Mouse (Mus musculus): ENCODE results near the gene Rab3ip. TPM values are rescaled to one million over a fixed set of nuclear protein-coding genes. Genes with fewer than 3 reads are reported as not detected.

The Rab3ip gene
- total and polyA plus RNA-seq, 3 experiments = 15.2 to 23.2 TPM; not detected in 1

DNA sequence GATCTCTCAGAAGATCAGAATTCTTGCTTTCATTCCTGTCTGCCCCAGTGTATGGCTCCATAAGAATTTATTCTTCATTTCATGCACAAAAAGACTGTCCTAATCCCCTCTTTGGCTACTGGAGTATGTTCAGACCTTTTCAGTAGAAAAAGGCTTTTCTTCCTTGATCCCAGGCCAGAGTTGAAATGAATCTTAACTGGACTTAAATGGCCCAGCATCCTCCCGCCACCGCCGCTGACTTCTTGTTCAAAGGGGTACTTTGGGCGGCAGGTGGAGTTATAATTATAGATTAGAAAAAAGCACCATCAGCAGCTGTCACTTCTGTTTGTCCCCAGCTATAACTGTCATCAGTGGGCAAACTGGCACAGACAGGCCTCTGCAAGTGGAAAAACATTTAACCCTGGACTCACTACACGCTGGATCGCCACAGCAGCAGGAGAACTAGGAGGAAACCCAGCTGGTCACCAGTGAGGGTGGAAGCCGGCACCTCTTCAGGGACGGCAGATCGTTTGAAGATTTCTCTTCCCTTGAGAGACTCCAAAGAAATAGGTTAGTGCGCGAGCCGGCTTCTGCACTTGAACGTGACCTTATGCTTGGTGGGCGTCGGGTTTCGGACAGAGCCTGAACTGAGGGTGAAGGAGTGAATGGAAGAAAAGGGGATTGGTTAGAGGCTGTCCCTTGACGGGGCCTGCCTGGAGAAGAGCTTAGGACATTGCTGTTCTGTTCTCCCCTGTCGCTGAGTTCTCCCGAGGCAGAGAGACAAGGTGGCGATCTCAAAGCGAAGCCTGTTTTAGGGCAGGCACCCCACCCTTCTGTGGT is 35.9 kb upstream of the Rab3ip start, which contains the start of gene Best3:
Gene Best3 (plus strand): TSS at position 51 of the 819 bp plus-strand sequence.
- Histone ChIP-seq H3K27me3 (ENCODE audit: control insufficient read depth in 1 of 2, insufficient read depth in 2 of 2, low read length in 2 of 2) (peaks cover 2 to 4% of the 10 kb centered on the region in 2 experiments; a peak in 2 of 4 replicates), H3K36me3 (ENCODE audit: control insufficient read depth in 1 of 2, insufficient read depth in 2 of 2, low read length in 2 of 2) (no peaks in the 10 kb centered on the region), H3K27ac (ENCODE audit: control insufficient read depth, low read depth, low read length) (no peak within 1 kb of the TSS), H3K4me3 (ENCODE audit: control insufficient read depth in 1 of 2, insufficient read depth in 1 of 2, low read depth in 2 of 2, low read length in 2 of 2) (no peak within 1 kb of the TSS), H3K4me1 (ENCODE audit: control insufficient read depth in 1 of 2, insufficient read depth in 2 of 2, low read length in 2 of 2) (no peaks in the 10 kb centered on the region), H3K9ac (ENCODE audit: control insufficient read depth, low read depth, low read length, poor library complexity, severe bottlenecking) (no peak within 1 kb of the TSS), H3K79me2 (ENCODE audit: control insufficient read depth, insufficient read depth, low read length, poor library complexity) (no peaks in the 10 kb centered on the region), H3K9me3 (replicated peaks; ENCODE audit: insufficient read depth, low read length) (no peaks in the 10 kb centered on the region)
- DNase-seq (ENCODE audit: low read depth, low spot score) = no peak
- TF ChIP-seq TCF12 (IDR thresholded peaks at IDR 0.05; ENCODE audit: low read depth, low read length) (no peak), ZMIZ1 (IDR thresholded peaks at IDR 0.05; ENCODE audit: low read depth, low read length) (no peak), JUND (IDR thresholded peaks at IDR 0.05; ENCODE audit: low read depth, low read length) (no peak), CHD2 (IDR thresholded peaks at IDR 0.05; ENCODE audit: low read length) (no peak), ZKSCAN1 (IDR thresholded peaks at IDR 0.05; ENCODE audit: low read depth, low read length) (no peak), MXI1 (IDR thresholded peaks at IDR 0.05; ENCODE audit: low read depth, low read length) (no peak), E2F4 (IDR thresholded peaks at IDR 0.05; ENCODE audit: borderline replicate concordance, low read depth, low read length) (no peak), ZNF384 (IDR thresholded peaks at IDR 0.05; ENCODE audit: low read depth, low read length) (no peak), UBTF (IDR thresholded peaks at IDR 0.05; ENCODE audit: borderline replicate concordance, insufficient read depth, low read depth, low read length) (no peak), EP300 (IDR thresholded peaks at IDR 0.05; ENCODE audit: low read depth in 1 of 2, low read length in 2 of 2) (no peak), MYC (IDR thresholded peaks at IDR 0.05; ENCODE audit: low read depth, low read length) (no peak)

DNA sequence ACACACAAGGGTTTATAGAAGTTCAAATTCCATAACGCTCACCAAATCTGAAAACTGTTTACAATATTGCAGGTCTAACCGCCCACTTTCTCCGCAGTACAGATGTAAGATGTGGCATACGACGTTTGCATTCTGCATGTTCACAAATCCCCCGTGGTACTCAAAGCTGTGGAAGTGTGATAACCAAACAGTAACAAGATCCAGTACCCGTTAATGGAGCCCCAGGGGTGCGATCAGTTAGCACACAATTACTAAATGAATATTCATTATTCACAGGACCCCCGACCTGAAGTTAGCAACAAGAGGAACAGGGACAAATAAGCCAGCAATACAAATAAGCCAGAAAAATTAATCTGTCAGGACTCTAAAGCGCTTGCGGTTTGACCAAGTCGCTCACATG is 34.3 kb upstream of the Rab3ip start:
- no peaks in the 10 kb centered on the region for H3K4me1 ChIP-seq (ENCODE audit: control insufficient read depth in 1 of 2, insufficient read depth in 2 of 2, low read length in 2 of 2)
- H3K36me3 ChIP-seq (ENCODE audit: control insufficient read depth in 1 of 2, insufficient read depth in 2 of 2, low read length in 2 of 2) = no peaks in the 10 kb centered on the region
- H3K9me3 ChIP-seq (replicated peaks; ENCODE audit: insufficient read depth, low read length) = no peaks in the 10 kb centered on the region
- H3K27me3 ChIP-seq (ENCODE audit: control insufficient read depth in 1 of 2, insufficient read depth in 2 of 2, low read length in 2 of 2) = peaks cover 2 to 4% of the 10 kb centered on the region in 2 experiments; a peak in 2 of 4 replicates
- no peak overlapping the region for H3K4me3 ChIP-seq (ENCODE audit: control insufficient read depth in 1 of 2, insufficient read depth in 1 of 2, low read depth in 2 of 2, low read length in 2 of 2)
- TF ChIP-seq MYB (IDR thresholded peaks at IDR 0.05; ENCODE audit: low read depth, low read length) = no peak
- no peak for TF ChIP-seq GATA1 (IDR thresholded peaks at IDR 0.05; ENCODE audit: low read depth, low read length)
- TF ChIP-seq BHLHE40 (IDR thresholded peaks at IDR 0.05; ENCODE audit: borderline replicate concordance, low read depth, low read length) = no peak
- TF ChIP-seq MAFK (IDR thresholded peaks at IDR 0.05; ENCODE audit: borderline replicate concordance, low read depth, low read length) = no peak
- no peak for TF ChIP-seq POLR2A (IDR thresholded peaks at IDR 0.05; ENCODE audit: control insufficient read depth in 1 of 2, insufficient read depth in 1 of 2, low read depth in 1 of 2, low read length in 2 of 2, poor library complexity in 1 of 2)
- TF ChIP-seq TAL1 (IDR thresholded peaks at IDR 0.05; ENCODE audit: low read length) = no peak
- no peak for TF ChIP-seq USF2 (IDR thresholded peaks at IDR 0.05; ENCODE audit: borderline replicate concordance in 1 of 2, insufficient read depth in 1 of 2, low read depth in 1 of 2, low read length in 2 of 2)
- no peak for TF ChIP-seq TBP (IDR thresholded peaks at IDR 0.05; ENCODE audit: low read depth, low read length)
- TF ChIP-seq JUND (IDR thresholded peaks at IDR 0.05; ENCODE audit: low read depth, low read length) = no peak
- TF ChIP-seq NELFE (IDR thresholded peaks at IDR 0.05; ENCODE audit: low read depth, low read length) = no peak
- TF ChIP-seq ZKSCAN1 (IDR thresholded peaks at IDR 0.05; ENCODE audit: low read depth, low read length) = no peak
- TF ChIP-seq ELF1 (IDR thresholded peaks at IDR 0.05; ENCODE audit: low read depth, low read length) = no peak
- H3K27ac ChIP-seq (ENCODE audit: control insufficient read depth, low read depth, low read length) = no peak overlapping the region
- no peaks in the 10 kb centered on the region for H3K79me2 ChIP-seq (ENCODE audit: control insufficient read depth, insufficient read depth, low read length, poor library complexity)
- no peak for DNase-seq (ENCODE audit: low read depth, low spot score)
- H3K9ac ChIP-seq (ENCODE audit: control insufficient read depth, low read depth, low read length, poor library complexity, severe bottlenecking) = no peak overlapping the region
